Mouse (Mus musculus): ENCODE results near the gene Parp14.

- no peak for TF ChIP-seq CTCF (IDR thresholded peaks at IDR 0.05; ENCODE audit: low read depth)
- TF ChIP-seq EP300 (IDR thresholded peaks at IDR 0.05; ENCODE audit: low read depth): no peak
Observed at GRCm38 (mm10) chr16:35813119-35813518, 58.2 kb downstream of the Parp14 start.

Data from liver, embryonic 14.5 days (tissue).